Mouse (Mus musculus): ENCODE measurements around the gene Cyb561.

DNA sequence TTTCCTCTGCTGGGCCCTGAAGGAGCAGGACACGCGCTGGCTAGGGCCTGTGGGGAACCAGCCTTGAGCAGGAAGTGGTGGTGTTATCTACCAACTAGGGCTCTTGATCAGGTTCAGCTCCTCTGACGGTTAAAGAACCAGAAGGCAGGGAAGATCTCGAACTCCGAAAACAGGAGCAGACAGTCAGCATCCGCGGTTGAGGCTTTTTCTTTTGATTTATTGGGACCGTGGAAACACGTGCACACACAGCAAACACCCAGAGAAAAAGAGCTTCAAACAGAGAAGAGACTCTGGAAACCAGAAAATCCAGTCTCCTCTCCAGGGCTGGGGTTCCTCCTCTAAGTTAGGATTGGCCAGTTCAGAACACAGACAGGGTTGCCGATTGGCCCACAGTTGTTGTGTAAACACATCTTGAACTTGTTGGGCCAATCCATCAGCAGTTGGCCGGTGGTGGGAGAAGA, 6.4 kb downstream of the Cyb561 start:
- TF ChIP-seq GATA1 (IDR thresholded peaks at IDR 0.05; ENCODE audit: low read length) (no peak), TAL1 (IDR thresholded peaks at IDR 0.05; ENCODE audit: low read length) (no peak)
